Mouse (Mus musculus): ENCODE data around the gene Pip5k1b.

- TF ChIP-seq POLR2A (IDR thresholded peaks at IDR 0.05; ENCODE audit: insufficient read length, low read depth) (no peak), POLR2AphosphoS2 (IDR thresholded peaks at IDR 0.05; ENCODE audit: insufficient read length, low read depth) (no peak), TCF12 (IDR thresholded peaks at IDR 0.05; ENCODE audit: insufficient read depth, poor library complexity, severe bottlenecking) (no peak)
These were observed 127.7 kb downstream of the Pip5k1b start for GRCm38 (mm10) chr19:24428011-24428410.

All from myocyte (in vitro differentiated cells).